Mouse (Mus musculus): ENCODE measurements around the gene Slc41a3. TPM values are rescaled to one million over a fixed set of nuclear protein-coding genes. Genes with fewer than 3 reads are reported as not detected.
"Not testable (repeated sequence)": the region's sequence is repeated elsewhere in the genome, so short reads cannot be mapped to it uniquely, and the experiment has no call there.

Gene Slc41a3
- polyA plus RNA-seq, 1 experiment from 2014 or later = 3.3 TPM

DNA sequence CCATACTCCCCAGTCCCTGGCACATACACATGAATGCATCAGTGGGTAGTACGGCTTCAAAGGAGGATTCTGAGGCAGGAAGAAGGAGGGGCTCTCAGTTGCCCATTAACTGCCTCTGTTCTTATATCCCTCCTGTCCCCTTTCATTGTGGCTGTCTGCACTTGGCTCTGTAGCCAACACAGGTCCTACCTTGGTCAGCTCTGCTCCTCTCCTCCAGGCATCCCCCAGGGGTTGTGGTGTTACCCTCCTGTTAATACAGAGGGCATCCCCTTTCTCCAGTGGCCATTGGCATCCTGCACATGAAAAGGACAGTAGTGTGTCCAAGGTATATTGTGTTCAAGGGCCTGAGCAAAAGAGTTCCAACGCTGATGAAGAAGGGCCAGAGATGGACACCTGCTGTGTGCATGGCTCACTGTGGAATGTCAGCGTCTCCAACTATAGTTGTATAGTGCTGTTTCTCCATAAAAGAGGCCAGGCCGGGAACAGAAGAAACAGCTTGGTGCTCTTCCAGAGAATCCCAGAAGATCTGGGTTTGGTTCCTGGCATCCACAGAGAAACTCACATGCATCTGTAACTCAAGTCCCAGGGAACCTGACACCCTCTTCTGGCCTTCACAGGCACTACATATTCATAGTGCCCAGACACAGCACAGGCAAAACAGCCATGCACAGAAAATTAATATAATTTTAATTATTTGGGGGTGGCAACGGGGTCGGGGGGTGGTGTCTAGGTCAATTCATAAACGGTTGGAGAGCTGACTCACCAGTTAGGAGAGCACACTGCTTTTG lies 20.9 kb downstream of the Slc41a3 start:
- WGBS = 72% methylated on average over 7 of the region's 7 CpGs
- H3K9me3 ChIP-seq (ENCODE audit: control insufficient read depth, low read length) = no peaks in the 10 kb centered on the region
- no peak overlapping the region for H3K4me2 ChIP-seq (ENCODE audit: low read length)
- no peak overlapping the region for H3K9ac ChIP-seq (replicated peaks; ENCODE audit: low read depth, low read length)
- H3K27ac ChIP-seq (ENCODE audit: low read length) = no peak overlapping the region
- no peak for ATAC-seq
- no peak overlapping the region for H3K4me3 ChIP-seq (replicated peaks; ENCODE audit: low read length)
- no peaks in the 10 kb centered on the region for H3K4me1 ChIP-seq (replicated peaks; ENCODE audit: control insufficient read depth, insufficient read depth, low read length)
- H3K27me3 ChIP-seq (replicated peaks; ENCODE audit: control insufficient read depth, insufficient read depth, low read length) = no peaks in the 10 kb centered on the region
- no peaks in the 10 kb centered on the region for H3K36me3 ChIP-seq (ENCODE audit: control insufficient read depth, insufficient read depth)

GRCm38 (mm10) chr6:90627556-90627955 lies 23.0 kb downstream of the Slc41a3 start:
- no peaks in the 10 kb centered on the region for H3K36me3 ChIP-seq (ENCODE audit: control insufficient read depth, insufficient read depth)
- H3K4me2 ChIP-seq (ENCODE audit: low read length) = no peak overlapping the region
- H3K9ac ChIP-seq (replicated peaks; ENCODE audit: low read depth, low read length) = no peak overlapping the region
- H3K27me3 ChIP-seq (replicated peaks; ENCODE audit: control insufficient read depth, insufficient read depth, low read length) = no peaks in the 10 kb centered on the region
- no peak overlapping the region for H3K27ac ChIP-seq (ENCODE audit: low read length)
- WGBS = 83% methylated on average over 4 of the region's 4 CpGs
- no peak for ATAC-seq
- H3K4me1 ChIP-seq (replicated peaks; ENCODE audit: control insufficient read depth, insufficient read depth, low read length) = no peaks in the 10 kb centered on the region
- H3K4me3 ChIP-seq (replicated peaks; ENCODE audit: low read length) = no peak overlapping the region
- no peaks in the 10 kb centered on the region for H3K9me3 ChIP-seq (ENCODE audit: control insufficient read depth, low read length)

GRCm38 (mm10) chr6:90629506-90629905 lies 25.0 kb downstream of the Slc41a3 start:
- Histone ChIP-seq H3K9ac (replicated peaks; ENCODE audit: low read depth, low read length) (no peak overlapping the region), H3K27me3 (replicated peaks; ENCODE audit: control insufficient read depth, insufficient read depth, low read length) (no peaks in the 10 kb centered on the region), H3K36me3 (ENCODE audit: control insufficient read depth, insufficient read depth) (no peaks in the 10 kb centered on the region), H3K4me3 (replicated peaks; ENCODE audit: low read length) (no peak overlapping the region), H3K4me1 (replicated peaks; ENCODE audit: control insufficient read depth, insufficient read depth, low read length) (no peaks in the 10 kb centered on the region), H3K9me3 (ENCODE audit: control insufficient read depth, low read length) (no peaks in the 10 kb centered on the region), H3K27ac (ENCODE audit: low read length) (no peak overlapping the region), H3K4me2 (ENCODE audit: low read length) (no peak overlapping the region)
- 84% methylated on average over 6 of the region's 6 CpGs for WGBS
- no peak for ATAC-seq

GRCm38 (mm10) chr6:90630427-90630826 lies 25.9 kb downstream of the Slc41a3 start:
- H3K9ac ChIP-seq (replicated peaks; ENCODE audit: low read depth, low read length) = no peak overlapping the region
- H3K4me3 ChIP-seq (replicated peaks; ENCODE audit: low read length) = no peak overlapping the region
- H3K4me1 ChIP-seq (replicated peaks; ENCODE audit: control insufficient read depth, insufficient read depth, low read length) = no peaks in the 10 kb centered on the region
- no peak for ATAC-seq
- no peaks in the 10 kb centered on the region for H3K36me3 ChIP-seq (ENCODE audit: control insufficient read depth, insufficient read depth)
- H3K27ac ChIP-seq (ENCODE audit: low read length) = no peak overlapping the region
- WGBS = 90% methylated on average over 7 of the region's 7 CpGs
- H3K9me3 ChIP-seq (ENCODE audit: control insufficient read depth, low read length) = no peaks in the 10 kb centered on the region
- H3K27me3 ChIP-seq (replicated peaks; ENCODE audit: control insufficient read depth, insufficient read depth, low read length) = no peaks in the 10 kb centered on the region
- H3K4me2 ChIP-seq (ENCODE audit: low read length) = no peak overlapping the region

- not testable (repeated sequence) for H3K4me1 ChIP-seq (replicated peaks; ENCODE audit: control insufficient read depth, insufficient read depth, low read length); ATAC-seq; H3K9ac ChIP-seq (replicated peaks; ENCODE audit: low read depth, low read length); H3K4me2 ChIP-seq (ENCODE audit: low read length); H3K27ac ChIP-seq (ENCODE audit: low read length); H3K27me3 ChIP-seq (replicated peaks; ENCODE audit: control insufficient read depth, insufficient read depth, low read length); H3K9me3 ChIP-seq (ENCODE audit: control insufficient read depth, low read length); H3K4me3 ChIP-seq (replicated peaks; ENCODE audit: low read length); H3K36me3 ChIP-seq (ENCODE audit: control insufficient read depth, insufficient read depth)
- WGBS = 69% methylated on average over 3 of the region's 3 CpGs
Observed at GRCm38 (mm10) chr6:90632526-90632925, 28.0 kb downstream of the Slc41a3 start.

DNA sequence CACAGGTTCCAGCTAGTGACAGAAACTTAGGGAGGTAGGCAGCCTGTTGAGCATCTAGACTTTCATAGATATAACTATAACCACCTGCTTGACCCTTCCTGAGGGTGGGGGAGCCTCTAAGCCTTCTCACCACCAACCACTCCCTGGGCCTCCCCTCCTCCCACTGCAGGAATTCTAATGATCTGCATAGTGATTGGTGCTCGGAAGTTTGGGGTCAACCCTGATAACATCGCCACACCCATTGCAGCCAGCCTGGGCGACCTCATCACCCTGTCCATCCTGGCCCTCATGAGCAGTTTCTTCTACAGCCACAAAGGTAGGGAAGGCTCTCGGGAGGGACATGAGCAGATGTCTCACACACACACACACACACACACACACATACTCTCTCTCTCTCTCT lies 30.6 kb downstream of the Slc41a3 start:
- Histone ChIP-seq H3K4me1 (replicated peaks; ENCODE audit: control insufficient read depth, insufficient read depth, low read length) (no peaks in the 10 kb centered on the region), H3K4me3 (replicated peaks; ENCODE audit: low read length) (no peak overlapping the region), H3K9me3 (ENCODE audit: control insufficient read depth, low read length) (no peaks in the 10 kb centered on the region), H3K36me3 (ENCODE audit: control insufficient read depth, insufficient read depth) (no peaks in the 10 kb centered on the region), H3K4me2 (ENCODE audit: low read length) (no peak overlapping the region), H3K9ac (replicated peaks; ENCODE audit: low read depth, low read length) (no peak overlapping the region), H3K27ac (ENCODE audit: low read length) (no peak overlapping the region), H3K27me3 (replicated peaks; ENCODE audit: control insufficient read depth, insufficient read depth, low read length) (no peaks in the 10 kb centered on the region)
- 51% methylated on average over 4 of the region's 4 CpGs for whole genome bisulfite sequencing
- ATAC-seq = no peak

DNA sequence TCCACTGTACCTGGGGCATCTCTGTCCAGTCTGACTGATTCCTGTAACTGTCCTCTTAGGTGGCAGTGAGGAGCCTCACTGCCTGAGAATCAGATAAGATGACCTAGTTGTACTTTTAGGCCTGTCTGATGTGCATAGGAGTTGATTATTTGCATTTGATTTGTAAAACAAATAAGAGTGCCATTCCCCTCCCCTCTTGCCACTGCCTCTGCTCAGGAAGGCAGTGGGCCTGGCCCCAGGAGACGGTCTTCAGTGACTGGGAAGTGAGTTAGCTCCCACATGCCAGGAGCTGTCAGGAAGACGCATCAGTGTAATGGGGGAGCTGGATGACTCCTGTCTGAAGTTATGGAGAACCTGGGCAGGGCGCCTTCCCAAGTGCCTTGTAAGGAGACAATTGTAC lies 31.1 kb downstream of the Slc41a3 start:
- 76% methylated on average over 3 of the region's 3 CpGs for WGBS
- no peak for ATAC-seq
- H3K9me3 ChIP-seq (ENCODE audit: control insufficient read depth, low read length) = no peaks in the 10 kb centered on the region

GRCm38 (mm10) chr6:90643057-90643456 lies 38.5 kb downstream of the Slc41a3 start:
- 93% methylated on average over 3 of the region's 3 CpGs for WGBS
- Histone ChIP-seq H3K4me1 (replicated peaks; ENCODE audit: control insufficient read depth, insufficient read depth, low read length) (no peaks in the 10 kb centered on the region; the same call in 1 of the 2 replicates), H3K27me3 (replicated peaks; ENCODE audit: control insufficient read depth, insufficient read depth, low read length) (no peaks in the 10 kb centered on the region), H3K27ac (ENCODE audit: low read length) (no peak overlapping the region), H3K36me3 (ENCODE audit: control insufficient read depth, insufficient read depth) (no peaks in the 10 kb centered on the region), H3K4me3 (replicated peaks; ENCODE audit: low read length) (no peak overlapping the region), H3K9me3 (ENCODE audit: control insufficient read depth, low read length) (no peaks in the 10 kb centered on the region), H3K9ac (replicated peaks; ENCODE audit: low read depth, low read length) (no peak overlapping the region), H3K4me2 (ENCODE audit: low read length) (no peak overlapping the region)
- no peak for ATAC-seq

More for the DNA sequence above, 31.1 kb downstream of the Slc41a3 start:
- Histone ChIP-seq H3K27me3 (replicated peaks; ENCODE audit: control insufficient read depth, insufficient read depth, low read length) (no peaks in the 10 kb centered on the region), H3K4me2 (ENCODE audit: low read length) (no peak overlapping the region), H3K27ac (ENCODE audit: low read length) (no peak overlapping the region), H3K36me3 (ENCODE audit: control insufficient read depth, insufficient read depth) (no peaks in the 10 kb centered on the region), H3K4me3 (replicated peaks; ENCODE audit: low read length) (no peak overlapping the region), H3K4me1 (replicated peaks; ENCODE audit: control insufficient read depth, insufficient read depth, low read length) (no peaks in the 10 kb centered on the region), H3K9ac (replicated peaks; ENCODE audit: low read depth, low read length) (no peak overlapping the region)

- no peak for ATAC-seq
- Histone ChIP-seq H3K4me1 (replicated peaks; ENCODE audit: control insufficient read depth, insufficient read depth, low read length) (no peaks in the 10 kb centered on the region; the same call in 1 of the 2 replicates), H3K27me3 (replicated peaks; ENCODE audit: control insufficient read depth, insufficient read depth, low read length) (no peaks in the 10 kb centered on the region), H3K4me2 (ENCODE audit: low read length) (no peak overlapping the region), H3K9ac (replicated peaks; ENCODE audit: low read depth, low read length) (no peak overlapping the region), H3K9me3 (ENCODE audit: control insufficient read depth, low read length) (no peaks in the 10 kb centered on the region), H3K4me3 (replicated peaks; ENCODE audit: low read length) (no peak overlapping the region), H3K27ac (ENCODE audit: low read length) (no peak overlapping the region), H3K36me3 (ENCODE audit: control insufficient read depth, insufficient read depth) (no peaks in the 10 kb centered on the region)
- WGBS = 57% methylated on average over 4 of the region's 4 CpGs
Observed at GRCm38 (mm10) chr6:90644965-90645364, 40.4 kb downstream of the Slc41a3 start.
